Mouse (Mus musculus) inflammation-experienced regulatory T-cells, adult 6 months (primary cell): ENCODE measurements around the gene Arf3. TPM values are rescaled to one million over a fixed set of nuclear protein-coding genes. Genes with fewer than 3 reads are reported as not detected.
"Not testable (repeated sequence)": the region's sequence is repeated elsewhere in the genome, so short reads cannot be mapped to it uniquely, and the experiment has no call there.

Experiments used
- ATAC-seq: one replicate; pipeline ENCODE4 v1.8.0; 2017
- polyA plus RNA-seq, 3 experiments: library from polyadenylated mRNA; unstranded; fragments of 100-300 nt; shearing (Covaris generic); gene quantifications; one replicate each; pipeline ENCODE4 v1.2.1; 2017

The Arf3 gene
- polyA plus RNA-seq, 3 experiments from 2014 or later = 35.5 to 38.0 (median 37.8) TPM

DNA sequence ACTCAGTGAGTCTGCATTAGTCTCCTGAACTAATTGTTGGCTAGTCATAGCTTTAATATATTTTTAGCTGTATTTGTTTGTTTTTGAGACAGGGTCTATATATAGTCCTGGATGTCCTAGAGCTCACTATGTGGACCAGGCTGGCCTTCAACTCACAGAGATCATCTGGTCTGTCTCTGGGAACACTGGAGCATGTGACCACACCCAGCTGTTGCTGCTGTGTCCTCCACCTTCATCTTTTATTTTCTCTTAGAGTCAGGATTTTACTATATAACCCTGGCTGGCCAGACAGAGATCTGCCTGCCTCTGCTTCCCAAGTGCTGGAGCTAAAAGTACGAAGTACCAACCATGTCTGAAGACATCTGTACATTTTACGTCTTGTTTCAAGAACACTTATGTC is 13.9 kb downstream of the Arf3 start:
- ATAC-seq = no peak

DNA sequence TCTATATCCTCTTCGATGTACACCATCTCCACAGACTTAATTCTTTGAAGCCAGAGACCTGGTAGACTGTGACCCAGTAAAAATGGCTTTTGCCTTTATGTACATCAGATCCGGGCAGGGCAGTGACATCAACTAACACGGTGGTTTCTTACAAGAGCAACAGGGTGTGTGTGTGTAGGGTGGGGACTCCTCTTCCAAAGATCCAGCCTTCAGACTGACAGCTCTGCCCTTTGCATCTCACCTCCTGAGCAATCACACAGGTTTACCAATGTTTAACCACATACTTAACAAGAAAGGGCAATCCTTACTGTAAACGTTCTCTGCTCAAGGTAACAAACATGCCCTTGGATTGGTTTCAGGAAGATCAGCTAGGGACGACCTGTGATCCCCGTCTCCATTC is 15.7 kb downstream of the Arf3 start:
- ATAC-seq = no peak

DNA sequence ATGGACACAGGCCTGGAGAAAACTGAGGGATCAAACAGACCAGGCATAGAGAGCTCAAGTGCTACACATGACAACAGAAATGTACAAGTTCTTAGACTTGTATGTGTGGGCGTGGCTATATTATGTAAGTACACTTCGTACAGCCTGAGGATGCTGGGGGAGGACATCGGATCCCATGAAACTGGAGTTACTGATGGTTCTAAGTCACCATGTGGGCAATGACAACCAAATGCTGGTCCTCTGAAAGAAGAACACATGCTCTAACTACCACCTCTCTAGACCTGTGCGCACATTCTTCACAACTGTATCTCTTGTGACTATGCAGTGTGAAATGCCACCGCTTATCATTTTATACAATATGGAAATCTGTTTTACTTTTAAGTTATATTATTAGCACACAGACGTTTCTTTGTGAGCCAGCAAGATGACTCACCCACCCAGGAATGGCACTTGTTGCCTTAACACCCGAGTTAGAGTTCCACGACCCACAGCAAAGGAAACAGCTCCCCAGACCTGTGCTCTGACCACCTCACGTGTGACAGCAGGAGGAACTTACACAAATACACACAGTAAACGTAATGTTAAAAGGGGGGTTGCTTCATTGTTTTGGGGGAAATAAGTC is 16.6 kb downstream of the Arf3 start:
- no peak for ATAC-seq

DNA sequence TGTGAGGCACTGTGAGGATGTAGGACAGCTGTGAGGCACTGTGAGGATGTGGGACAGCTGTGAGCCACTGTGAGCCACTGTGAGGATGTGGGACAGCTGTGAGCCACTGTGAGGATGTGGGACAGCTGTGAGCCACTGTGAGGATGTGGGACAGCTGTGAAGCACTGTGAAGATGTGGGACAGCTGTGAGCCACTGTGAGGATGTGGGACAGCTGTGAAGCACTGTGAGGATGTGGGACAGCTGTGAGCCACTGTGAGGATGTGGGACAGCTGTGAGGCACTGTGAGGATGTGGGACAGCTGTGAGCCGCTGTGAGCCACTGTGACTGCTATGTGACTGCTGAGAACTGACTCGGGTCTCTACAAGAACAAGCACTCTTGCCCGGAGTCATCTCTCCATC is 19.2 kb downstream of the Arf3 start:
- not testable (repeated sequence) for ATAC-seq

DNA sequence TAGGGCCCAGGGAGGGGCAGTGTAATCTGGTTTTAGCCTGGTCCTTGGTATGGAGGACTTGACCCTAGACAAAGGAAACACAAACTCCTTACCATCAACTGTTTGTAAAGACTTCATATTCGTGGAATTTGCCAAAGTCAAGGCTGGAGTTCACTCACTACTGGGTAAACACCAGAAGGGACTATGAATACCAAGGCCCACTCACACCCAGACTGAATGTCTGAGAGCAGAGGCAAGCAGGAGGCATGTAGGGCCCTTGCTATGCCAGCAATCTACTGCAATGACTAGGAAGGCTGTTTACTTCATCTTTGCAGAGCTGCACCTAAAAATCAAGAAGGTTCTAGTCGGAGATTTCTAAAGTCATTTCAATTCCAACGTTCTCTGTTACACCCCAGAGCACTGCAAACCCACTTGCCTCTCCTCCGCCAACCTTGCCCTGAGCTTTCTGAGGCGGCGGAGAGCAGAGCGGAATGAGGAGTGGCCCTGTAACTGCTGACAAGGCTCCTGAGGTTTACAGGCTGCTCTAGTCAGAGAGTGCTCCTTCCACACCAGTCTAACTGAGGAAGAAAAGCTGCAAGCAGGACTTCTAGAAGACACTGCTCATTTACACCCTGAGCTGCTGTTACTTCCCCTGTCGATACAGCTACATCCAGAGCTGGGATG is 20.1 kb downstream of the Arf3 start:
- no peak for ATAC-seq

DNA sequence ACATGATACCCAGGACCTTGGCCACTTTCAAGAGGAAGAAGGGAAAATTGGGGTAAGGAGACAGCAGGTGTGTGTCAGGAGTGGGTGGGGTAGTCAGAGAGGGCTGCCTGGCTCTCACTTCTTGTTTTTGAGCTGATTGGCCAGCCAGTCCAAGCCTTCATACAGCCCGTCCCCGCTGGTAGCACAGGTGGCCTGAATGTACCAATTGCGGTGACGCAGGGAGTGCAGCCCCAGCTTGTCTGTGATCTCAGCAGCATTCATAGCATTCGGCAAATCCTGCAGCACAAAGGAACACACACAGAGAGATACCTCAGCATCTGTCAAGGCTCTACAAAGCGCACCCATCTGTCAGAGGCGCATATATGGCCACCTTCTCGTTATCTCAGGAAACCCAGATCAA is 22.8 kb downstream of the Arf3 start:
- no peak for ATAC-seq

DNA sequence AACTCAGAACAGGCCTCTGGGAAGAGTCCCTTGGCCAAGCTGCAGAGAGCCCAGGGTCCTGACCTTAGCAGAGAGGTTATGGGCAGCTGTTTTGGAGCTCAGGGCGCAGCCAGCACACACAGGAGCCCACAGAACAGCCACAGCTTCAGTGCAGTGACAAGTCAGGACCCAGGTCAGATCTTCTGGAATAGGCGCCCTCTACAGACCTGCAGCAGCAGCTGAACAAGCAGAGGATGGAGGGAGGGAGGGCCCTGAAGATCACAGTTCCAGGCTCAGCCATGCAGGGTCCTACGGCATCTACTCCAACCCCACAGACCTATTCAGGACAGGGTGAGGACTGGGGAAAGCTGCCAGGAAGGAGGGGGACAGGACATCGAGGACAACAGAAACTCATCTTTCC is 24.2 kb downstream of the Arf3 start:
- ATAC-seq = no peak

DNA sequence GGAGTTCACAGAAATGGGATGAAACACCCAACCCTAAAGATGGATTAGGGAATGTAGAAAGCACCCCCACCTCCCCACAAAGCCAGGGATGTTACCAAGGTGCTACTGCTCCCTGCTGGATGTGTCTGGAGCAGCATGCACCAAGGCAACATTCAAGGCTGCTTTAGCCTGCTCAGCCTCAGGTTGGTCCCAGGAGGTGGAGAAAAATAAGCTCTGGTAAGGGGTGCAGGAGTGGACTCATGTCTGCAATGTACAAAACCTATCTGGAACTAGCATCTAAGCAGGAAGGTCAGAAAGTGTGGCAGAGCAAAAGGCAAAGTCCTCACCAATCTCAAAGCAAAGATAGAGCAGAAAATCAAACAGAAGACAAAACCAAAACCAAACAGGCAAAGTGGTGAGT is 25.1 kb downstream of the Arf3 start:
- no peak for ATAC-seq

DNA sequence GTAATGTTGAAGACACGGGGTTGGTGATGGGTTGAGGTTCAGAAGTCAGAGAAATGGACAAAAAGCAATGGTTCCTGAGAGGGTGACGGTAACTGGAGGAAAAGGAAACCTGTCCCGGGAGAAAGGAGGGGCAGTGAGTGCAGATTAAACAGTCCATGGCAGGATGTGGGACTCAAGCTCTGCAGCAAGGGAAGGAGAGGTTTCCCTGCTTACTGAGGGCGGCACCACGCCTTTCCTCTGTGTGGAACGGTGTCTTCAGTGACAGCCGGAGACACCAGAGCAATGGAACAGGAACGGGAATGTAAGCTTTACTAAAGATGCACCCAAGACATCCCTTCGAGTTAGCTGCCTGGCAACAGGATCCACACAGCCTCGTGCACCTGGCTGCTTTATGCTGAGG is 26.5 kb downstream of the Arf3 start:
- no peak for ATAC-seq

DNA sequence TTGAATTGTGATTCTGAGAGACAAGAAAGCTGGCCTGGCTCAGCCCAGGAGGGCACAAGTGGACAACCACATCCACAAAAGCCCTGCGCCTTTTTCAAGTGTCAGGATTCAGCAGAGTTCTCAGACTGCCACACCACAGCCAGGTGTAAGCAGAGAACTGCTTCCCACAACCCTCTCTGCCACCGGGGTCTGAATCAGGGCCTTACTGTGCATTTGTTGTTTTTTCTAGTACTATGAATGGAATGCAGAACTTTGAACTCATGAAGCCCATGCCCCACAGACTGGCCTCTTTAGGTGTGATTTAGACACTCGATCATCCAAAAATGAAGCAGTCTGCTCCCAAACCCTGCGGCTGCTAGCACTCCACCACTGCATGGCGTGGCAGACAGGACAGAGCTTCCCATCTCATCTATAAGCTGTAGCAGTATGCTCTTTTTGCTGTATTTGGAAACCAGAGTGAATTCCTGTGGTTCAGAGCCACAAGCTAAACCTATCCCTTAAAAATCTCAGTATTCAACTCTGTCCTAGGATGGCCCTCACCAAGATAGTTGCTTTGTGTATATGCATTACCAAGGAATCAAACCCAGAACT is 28.9 kb downstream of the Arf3 start:
- no peak for ATAC-seq

DNA sequence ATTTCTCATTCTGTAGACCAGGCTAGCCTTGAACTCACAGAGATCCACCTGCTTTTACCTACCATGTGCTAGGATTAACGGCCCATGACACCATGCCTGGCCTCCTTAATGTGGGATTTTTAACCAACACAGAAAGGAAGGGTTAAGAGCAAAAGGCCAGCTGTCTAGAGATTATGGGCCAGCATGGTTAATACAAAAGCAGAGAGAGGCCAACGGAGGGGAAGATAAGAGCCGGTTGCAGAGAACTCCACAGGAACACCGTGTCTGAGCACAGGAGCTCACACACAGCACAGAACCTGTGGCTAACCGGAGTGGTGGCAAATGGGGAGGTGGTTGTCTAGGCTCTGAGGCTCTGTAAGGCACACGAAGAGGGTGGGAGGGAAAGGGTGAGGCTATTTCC is 29.6 kb downstream of the Arf3 start:
- no peak for ATAC-seq

DNA sequence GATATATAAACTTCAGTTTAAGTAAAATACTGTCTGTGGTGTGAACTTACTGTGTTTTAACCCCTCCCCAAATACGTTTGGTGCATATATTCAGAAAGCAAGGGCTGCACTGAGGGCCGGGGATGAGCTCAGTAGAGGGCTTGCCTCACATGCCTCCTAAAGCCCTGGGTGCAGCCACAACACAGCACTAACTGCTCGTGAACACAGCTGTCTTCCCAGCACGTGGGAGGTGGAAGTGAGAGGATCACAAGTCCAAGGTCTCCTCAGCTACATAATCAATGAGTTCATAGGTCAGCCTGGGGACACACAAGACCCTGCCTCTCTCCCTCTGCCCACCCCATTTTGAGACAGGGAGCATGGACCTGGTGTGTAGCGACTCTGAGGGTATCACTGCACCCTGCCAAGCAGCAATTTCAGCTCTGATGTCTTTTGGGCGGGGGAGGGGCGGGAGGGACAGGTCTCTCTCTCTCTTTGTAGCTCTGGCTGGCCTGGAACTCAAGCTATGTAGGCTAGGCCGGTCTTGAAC is 30.9 kb downstream of the Arf3 start:
- no peak for ATAC-seq

DNA sequence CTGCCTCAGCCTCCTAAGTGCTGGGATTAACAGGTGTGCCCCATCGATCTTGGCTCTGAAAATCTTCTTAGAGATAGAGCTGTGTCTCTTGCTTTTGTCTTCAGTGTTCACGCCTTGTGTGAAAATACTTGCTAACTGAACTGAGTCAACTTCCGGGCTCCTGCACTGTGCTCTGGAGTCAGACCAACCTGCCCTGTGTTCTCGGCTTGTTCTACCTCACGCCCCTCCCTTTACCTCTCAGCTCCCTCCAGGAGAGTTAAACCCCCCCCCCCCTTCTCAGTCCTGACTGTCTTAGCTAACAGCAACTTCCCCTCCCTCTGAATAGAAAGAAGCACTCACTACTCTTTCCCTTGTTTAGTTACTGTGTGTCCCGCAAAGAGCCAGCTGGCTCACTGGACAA is 32.2 kb downstream of the Arf3 start:
- peak; percentile 54 for ATAC-seq

DNA sequence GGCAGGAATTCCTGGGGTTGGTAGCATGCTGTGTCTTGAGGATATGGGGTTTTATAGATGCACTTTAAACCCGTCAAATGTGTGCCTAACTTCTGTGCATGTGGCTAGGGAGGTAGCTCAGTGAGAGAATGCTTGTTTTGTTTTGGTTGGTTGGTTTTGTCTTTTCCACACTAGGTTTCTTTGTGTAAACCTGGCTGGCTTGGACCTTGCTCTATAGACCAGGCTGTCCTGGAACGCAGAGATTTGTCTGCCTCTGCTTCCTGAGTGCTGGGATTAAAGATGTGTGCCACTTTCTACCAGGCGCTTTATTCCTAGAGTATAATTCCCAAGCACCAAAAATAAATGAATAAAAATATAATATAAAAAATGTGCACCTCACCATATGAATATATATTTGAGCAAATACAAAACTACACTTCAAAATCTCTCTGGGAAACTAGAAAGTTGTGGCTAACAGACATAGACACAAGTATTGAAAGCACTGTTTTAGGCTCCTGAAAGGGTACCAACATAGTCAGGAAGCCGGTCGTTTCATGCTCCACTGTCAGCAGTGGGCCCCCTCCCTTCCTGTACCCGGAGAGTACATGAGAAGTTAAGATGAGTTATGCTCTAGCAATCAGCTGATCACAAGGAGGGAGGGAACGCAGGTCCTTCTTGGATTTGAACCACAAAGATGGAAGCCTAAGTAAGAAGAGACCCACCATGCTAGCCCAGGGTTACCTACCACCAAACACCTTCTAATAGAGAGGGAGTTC is 33.0 kb downstream of the Arf3 start:
- no peak for ATAC-seq

DNA sequence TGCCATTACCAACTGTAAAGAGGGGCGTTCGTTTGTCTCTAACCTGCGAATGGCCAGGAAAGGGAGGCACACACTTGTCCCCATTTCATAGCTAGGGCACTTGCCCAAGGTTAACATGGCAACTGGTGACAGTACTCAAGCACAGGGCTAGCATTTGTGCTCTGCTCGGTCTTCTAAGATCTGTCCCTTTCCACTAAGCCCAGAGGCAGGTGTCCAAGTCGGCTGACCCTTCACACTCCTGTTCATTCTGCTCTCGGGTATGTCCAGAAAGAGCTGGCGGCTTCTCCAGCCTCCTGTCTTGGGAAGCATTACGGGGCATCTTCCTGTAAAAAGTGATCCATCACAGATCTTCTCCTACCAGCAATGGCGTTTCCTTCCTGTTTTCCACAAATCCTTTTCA is 34.6 kb downstream of the Arf3 start:
- ATAC-seq = no peak

DNA sequence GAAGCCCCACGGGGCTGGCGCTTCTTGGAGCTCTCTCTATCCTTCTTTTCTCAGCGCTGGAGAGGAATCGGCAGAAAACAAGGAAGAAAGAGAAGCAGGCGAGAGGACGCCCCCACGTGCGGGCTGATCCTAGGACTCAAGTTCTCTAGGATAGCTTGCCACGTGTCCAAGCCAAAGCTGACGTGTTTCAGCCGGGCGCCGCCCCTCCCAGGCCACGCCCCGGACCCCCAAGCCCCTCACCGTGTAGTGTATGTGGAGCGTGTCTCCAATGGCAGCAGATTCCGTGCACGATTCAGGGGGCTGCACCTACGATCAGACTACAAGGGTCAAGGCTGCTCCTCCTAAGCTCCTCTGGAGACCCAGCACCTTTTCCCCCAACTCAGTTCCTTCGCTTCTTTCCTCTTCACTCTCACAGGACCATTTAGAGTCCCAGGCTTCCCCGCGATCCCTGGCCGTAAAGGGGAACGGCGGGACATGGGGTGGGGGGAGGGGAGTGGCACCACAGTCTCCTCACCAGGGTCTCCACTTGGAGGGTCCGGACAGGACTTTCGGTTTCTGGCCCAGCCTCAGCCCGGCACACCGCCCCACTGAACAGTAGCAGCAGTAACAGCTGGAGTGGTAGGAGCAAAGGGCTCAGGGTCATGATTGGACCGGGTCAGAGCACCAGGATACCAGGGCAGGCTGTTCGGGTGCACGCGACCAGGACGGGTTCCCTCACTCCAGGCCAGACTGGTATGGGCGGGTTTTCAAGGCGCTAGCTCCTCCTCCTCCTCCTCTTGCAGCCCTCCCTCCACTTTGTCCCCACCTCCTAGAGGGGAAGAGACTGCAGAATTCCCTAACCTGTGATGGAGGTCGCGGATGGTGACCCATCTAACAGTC is 35.3 kb downstream of the Arf3 start, which contains the start of gene Fkbp11:
Fkbp11 (minus strand) TSS at position 756 of the 879 bp plus-strand sequence.
- peak; percentile 41 for ATAC-seq

DNA sequence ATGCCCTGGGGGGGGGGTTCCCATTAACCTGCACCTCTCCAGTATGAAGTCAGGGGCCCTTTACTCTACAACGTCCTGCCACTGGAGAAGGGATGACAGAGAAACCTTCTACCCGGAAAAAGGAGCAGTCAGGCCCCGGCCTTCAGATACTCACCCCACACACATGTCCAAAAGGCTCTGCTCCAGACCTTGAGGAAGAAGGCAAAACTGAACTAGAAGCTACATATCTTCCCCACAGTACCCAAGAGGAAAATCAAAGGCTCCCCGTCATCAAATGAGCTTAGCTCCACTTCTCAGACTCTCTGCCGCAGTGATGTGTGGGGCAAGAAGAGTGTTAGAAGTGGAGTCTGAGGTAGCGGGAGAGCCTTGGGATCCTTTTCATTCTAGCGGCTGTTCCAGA is 36.3 kb downstream of the Arf3 start:
- ATAC-seq = no peak

DNA sequence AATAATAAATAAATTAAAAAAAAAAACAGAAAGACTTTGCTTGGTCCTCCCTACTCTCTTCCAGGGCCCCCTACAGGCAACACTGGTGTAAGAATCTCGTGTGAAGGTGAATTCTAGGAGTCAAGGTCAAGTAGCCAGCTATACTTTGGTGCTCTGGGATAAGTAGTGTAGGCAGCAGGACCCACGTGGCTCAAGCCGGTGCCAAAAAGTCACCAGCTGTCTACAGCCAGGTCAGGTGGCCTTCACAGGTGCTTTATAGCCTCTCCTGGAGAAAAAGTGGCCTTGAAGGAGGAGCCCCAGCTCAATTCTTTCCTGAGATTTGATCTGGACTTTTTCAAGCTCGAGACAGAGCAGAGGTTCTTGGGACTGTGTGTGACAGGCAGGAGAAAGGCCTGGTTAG is 36.9 kb downstream of the Arf3 start:
- ATAC-seq = no peak

DNA sequence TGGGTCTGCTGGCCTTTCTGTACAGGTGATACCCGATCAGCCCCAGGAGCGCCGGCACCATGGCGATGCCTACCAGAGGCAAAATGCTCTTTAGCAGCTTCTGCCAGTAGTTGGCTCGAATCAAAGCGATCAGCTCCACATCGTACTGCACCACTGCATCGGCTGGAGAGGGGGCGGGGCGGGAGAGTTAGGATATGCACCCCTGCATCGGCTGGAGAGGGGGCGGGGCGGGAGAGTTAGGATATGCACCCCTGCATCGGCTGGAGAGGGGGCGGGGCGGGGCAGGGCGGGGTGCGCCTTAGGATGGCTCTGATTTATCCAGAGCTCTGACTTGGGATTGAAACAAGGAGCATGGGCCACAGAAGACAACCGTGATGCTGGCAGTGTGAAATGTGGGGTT is 38.6 kb downstream of the Arf3 start:
- no peak for ATAC-seq

DNA sequence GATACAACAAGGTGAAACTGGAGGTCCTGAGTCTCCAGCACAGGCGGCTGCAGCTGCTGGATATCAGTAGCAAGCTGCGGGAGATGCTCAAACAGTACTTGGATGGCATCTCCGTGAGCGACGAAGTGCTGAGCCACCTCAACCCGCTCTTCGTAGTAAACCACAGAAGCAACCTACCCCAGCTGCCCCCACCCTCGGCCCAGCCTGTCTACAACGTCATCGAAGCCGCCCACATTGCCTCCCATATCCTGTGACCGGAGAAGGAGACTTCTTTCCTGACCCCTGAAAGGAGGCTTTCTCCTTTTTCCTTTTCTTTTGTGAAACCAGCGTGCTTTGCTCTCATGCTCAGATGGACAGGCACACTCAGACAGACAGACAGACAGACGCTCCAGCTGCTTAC is 40.2 kb downstream of the Arf3 start:
- ATAC-seq = peak; percentile 64

DNA sequence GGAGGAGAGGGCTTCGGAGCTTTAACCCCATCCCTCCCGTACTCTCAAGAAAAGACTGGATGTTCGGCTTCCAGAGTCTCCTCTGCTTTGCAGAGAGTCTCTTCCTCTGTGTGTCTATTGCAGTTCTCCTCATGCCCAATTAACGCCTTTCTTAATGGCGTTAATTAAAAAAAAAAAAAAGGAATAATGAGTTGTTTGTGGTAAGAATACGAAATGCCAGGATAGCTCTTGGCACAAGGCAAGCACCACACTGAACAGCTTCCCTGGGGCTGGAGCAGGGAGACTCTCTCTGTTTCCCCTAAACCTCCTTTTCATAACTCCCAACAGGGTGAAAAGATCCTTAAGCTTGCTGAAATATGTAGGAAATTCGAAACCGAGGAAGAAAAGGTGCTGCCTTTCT is 40.8 kb downstream of the Arf3 start:
- no peak for ATAC-seq

DNA sequence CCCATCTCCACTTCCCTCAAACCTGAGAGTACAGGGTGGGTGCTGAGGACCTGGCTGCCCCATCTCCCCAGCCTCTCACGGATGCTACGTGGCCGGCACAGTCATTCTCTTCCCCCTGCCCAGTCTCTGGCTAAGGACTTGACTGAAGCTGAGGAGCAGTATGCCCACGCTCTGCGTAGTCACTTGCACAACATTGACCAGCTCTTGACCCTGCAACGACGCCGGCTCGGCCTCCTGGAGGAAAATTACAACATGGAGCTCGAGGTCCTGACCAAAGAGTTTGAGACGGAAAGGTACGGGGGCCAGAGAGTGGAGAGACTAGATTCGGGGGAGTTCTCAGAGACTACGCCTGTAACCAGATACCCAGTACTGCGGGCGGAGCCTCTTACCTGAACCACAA is 45.7 kb downstream of the Arf3 start:
- no peak for ATAC-seq
